Mouse (Mus musculus) hindlimb bud, embryonic 11.5 days (tissue): ENCODE data around the gene Cdk5r2.
"Not testable (repeated sequence)": the region's sequence is repeated elsewhere in the genome, so short reads cannot be mapped to it uniquely, and the experiment has no call there.

ENCODE experiments used
- DNase-seq: peaks from one replicate; pipeline ENCODE4 v3.0.0-alpha.2; 2012; ENCODE audit warnings: low read depth, low spot score; ENCODE audit errors: extremely low spot score

Cdk5r2 gene

GRCm38 (mm10) chr1:74854306-74855056 lies at the start of gene Cdk5r2:
Gene Cdk5r2 (plus strand): TSS chr1:74854934.
- DNase-seq = peak; percentile 86

- DNase-seq = no peak
Measured at GRCm38 (mm10) chr1:74805340-74805835, 49.3 kb upstream of the Cdk5r2 start.

GRCm38 (mm10) chr1:74805843-74806242 lies 48.9 kb upstream of the Cdk5r2 start:
- no peak for DNase-seq

- no peak for DNase-seq
Measured at GRCm38 (mm10) chr1:74806360-74807311, 48.1 kb upstream of the Cdk5r2 start.

GRCm38 (mm10) chr1:74807551-74808071 lies 47.1 kb upstream of the Cdk5r2 start:
- no peak for DNase-seq

GRCm38 (mm10) chr1:74808078-74808477 lies 46.7 kb upstream of the Cdk5r2 start:
- peak; percentile 97 for DNase-seq

GRCm38 (mm10) chr1:74809007-74809406 lies 45.7 kb upstream of the Cdk5r2 start:
- no peak for DNase-seq

DNA sequence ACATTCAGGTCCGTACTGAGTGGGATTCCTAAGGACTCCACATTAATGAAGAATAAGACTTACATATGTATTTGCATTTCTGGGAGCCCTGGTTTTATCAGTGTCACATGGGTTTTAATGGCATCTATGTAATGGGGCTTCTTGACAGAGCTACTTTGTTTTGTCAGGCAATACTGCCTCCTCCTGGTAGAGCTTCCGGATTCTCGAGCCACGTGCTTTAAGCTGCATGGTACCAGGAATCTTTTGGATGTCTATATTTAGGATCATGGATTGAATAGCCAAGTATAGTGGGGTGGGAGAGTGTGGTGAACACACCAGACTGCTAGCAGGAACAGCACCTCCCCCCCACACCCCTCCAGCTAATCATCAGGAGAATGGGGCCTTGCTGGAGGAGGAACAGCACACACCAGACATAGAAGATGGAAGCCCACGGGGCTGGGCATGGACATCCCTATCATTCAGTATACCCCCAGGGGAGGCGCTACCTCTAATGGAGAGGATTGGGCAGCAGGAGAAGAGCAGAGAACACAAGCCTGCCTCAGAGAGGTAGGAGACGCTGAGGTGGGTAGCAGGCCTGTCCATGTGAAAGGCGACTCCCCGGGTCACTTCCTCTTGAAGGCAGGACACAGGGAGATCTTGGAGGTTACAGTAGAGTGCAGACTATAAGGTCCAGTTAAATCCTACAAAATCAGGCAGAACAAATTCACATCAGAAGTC lies 39.6 kb upstream of the Cdk5r2 start:
- DNase-seq = no peak

DNA sequence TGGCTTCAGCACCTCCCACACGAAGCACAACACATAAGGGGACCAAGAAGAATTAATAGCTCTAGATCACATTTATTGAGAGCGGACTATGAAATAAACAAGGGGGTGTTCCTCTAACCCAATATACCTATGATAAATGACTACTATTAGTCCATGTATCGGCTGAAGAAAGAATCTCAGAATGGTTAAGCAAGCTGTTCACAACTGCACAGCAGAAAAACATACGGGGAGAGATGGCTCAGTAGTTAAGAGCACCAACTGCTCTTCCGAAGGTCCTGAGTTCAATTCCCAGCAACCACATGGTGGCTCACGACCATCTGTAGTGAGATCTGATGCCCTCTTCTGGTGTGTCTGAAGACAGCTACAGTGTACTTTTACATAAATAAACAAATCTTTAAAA lies 38.8 kb upstream of the Cdk5r2 start:
- not testable (repeated sequence) for DNase-seq

DNA sequence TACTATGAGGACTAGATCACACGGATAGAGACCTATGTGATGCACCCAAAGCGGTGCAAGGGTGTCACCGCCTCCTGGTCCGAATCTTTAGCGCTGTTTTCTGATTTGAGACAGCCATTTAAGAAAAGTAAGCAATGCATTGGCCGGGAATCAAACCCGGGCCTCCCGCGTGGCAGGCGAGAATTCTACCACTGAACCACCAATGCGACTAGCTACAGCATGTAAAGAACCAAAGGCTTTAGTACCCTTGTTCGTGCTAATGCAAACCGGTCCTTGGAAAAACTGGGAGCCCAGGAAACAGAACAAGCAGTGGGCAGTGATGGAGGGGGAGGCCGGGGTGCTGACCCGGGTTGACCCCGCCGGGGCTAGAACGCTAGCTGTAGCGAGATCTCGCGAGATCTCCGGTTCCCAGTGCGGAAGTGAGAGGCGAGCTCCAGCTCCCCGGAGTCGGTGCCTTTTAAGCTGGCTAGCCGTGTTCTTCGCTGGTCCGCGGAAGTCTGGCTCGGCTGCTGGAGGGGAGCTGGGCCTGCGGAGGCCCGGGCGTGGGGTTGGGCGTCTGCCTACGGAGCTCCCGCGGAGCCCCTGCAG lies 38.0 kb upstream of the Cdk5r2 start:
- peak; percentile 83 for DNase-seq

- DNase-seq = no peak
Measured at GRCm38 (mm10) chr1:74817219-74817618, 37.5 kb upstream of the Cdk5r2 start.

- DNase-seq = no peak
Measured at GRCm38 (mm10) chr1:74818509-74818908, 36.2 kb upstream of the Cdk5r2 start.

DNA sequence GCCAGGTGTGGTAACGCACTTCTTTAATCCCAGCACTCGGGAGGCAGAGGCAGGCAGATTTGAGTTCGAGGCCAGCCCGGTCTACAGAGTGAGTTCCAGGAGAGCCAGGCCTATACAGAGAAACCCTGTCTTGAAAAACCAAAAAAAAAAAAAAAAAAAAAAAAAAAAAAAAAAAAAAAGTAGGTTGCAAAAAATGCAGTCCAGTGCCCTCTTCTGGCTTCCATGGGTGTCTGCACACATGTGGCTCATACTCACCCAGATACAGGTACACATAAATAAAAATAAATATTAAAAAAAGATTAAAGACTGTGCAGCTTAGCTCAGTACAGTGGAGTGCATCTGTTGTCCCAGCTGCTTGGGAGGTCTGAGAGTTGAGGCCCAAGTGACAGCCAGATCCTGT lies 31.1 kb upstream of the Cdk5r2 start:
- not testable (repeated sequence) for DNase-seq

DNA sequence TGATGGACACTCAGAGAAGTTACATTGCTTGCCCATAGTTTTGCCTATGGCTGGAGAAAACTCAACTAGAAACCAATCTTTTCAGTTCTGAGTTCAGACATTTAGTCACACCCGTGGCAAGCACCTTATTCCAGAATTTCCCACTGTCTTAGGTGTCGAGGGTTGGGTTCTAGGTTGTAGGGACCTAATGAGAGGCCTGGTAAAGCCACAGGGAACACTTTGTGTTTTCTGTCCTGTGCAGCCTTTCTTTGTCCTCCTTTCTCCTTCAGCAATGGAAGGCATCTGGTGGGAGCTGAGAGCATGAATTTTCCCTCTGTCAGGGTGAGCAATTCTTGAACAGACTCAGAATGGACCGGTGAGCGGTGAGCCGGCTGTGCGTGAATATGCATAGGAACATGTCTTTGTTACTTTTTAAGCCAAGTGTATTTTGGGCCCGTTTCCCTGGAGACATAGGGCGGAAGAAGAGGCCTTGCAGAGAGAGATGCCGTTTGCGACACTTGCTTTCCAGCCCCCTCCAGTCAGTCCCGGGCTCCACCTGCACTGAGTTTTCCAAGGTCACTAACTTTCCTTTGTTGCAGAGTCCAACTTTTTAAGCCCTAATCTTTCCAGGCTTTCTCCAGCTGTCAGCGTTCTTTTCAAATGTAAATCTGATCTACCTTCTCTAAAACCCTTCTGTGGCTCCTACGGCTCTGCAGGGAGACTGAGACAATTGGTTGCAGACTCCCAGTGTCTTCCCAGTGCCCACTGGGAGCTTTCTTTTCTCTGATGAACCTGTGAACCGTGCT lies 30.0 kb upstream of the Cdk5r2 start:
- no peak for DNase-seq

- DNase-seq = no peak
Measured at GRCm38 (mm10) chr1:74830061-74830460, 24.7 kb upstream of the Cdk5r2 start.

GRCm38 (mm10) chr1:74833255-74833654 lies 21.5 kb upstream of the Cdk5r2 start:
- DNase-seq = no peak

DNA sequence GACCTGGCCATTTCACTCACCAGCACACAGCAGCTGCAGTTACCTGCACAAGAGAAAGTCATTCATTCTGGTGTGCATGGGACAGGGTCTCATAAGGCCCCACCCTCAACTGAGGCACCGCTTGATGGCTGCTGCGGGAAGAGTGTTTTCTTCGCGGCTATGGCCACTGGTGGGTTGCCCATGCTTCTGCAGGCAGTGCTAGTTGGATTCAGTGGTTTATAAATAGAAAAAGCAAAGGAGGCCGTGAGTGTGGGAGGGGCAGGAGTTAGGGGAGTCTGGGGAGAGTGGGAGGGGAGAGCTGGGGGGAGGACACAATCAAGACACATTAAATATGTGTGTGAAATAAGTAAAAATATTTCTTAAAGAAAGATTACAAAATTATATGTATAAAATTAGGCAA lies 11.6 kb upstream of the Cdk5r2 start:
- DNase-seq = no peak

- DNase-seq = no peak
Measured at GRCm38 (mm10) chr1:74846341-74846740, 8.4 kb upstream of the Cdk5r2 start.

- DNase-seq = no peak
Measured at GRCm38 (mm10) chr1:74848946-74849345, 5.8 kb upstream of the Cdk5r2 start.

DNA sequence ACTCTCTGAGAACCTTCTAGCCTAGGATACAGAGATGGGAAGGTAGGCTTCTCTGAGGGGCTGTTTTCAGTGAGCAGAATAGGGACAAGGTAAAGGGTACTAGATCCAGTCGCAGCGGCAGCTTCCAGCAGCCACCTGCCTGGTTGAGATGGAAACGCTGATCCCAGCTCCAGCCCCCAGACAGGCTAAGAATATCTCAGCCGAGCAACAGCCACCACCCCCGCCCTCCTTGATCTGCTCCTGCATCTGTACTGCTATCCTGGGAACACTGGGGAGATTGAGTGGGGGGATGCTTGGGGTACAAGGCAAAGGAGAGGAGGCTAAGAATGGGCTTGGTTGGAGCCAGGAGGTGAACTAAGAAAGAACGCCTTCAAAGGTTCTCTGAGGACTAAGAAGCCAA lies 4.5 kb upstream of the Cdk5r2 start:
- DNase-seq = no peak
